Mouse (Mus musculus): ENCODE measurements at regions not wholly inside any gene's neighbourhood (a gene's known extent, or its start where the extent isn't known, plus 50 kb on each side); places are given as distances from the start of the nearest gene placed in this dataset.

GRCm38 (mm10) chr8:26805371-26805821, 171.7 kb upstream of the Zfp703 start:
- no peak for DNase-seq (ENCODE audit: low read depth, low spot score)

- DNase-seq (ENCODE audit: low read depth, low spot score) = no peak
Measured at GRCm38 (mm10) chr8:26808111-26808651, 168.9 kb upstream of the Zfp703 start.

GRCm38 (mm10) chr8:26808771-26809170, 168.4 kb upstream of the Zfp703 start:
- DNase-seq (ENCODE audit: low read depth, low spot score) = no peak

GRCm38 (mm10) chr8:26809943-26810342, 167.2 kb upstream of the Zfp703 start:
- DNase-seq (ENCODE audit: low read depth, low spot score) = no peak

- no peak for DNase-seq (ENCODE audit: low read depth, low spot score)
Measured at GRCm38 (mm10) chr8:26811533-26812236, 165.4 kb upstream of the Zfp703 start.

- DNase-seq (ENCODE audit: low read depth, low spot score) = no peak
Measured at GRCm38 (mm10) chr8:26813198-26813815, 163.8 kb upstream of the Zfp703 start.

- no peak for DNase-seq (ENCODE audit: low read depth, low spot score)
Measured at GRCm38 (mm10) chr8:26815020-26815584, 162.0 kb upstream of the Zfp703 start.

GRCm38 (mm10) chr8:26816977-26817376, 160.1 kb upstream of the Zfp703 start:
- DNase-seq (ENCODE audit: low read depth, low spot score) = no peak

GRCm38 (mm10) chr8:26824189-26824941, 152.8 kb upstream of the Zfp703 start:
- no peak for DNase-seq (ENCODE audit: low read depth, low spot score)

GRCm38 (mm10) chr8:26828311-26828909, 148.7 kb upstream of the Zfp703 start:
- no peak for DNase-seq (ENCODE audit: low read depth, low spot score)

GRCm38 (mm10) chr8:26829313-26829712, 147.8 kb upstream of the Zfp703 start:
- no peak for DNase-seq (ENCODE audit: low read depth, low spot score)

GRCm38 (mm10) chr8:26831148-26831547, 146.0 kb upstream of the Zfp703 start:
- DNase-seq (ENCODE audit: low read depth, low spot score) = no peak

GRCm38 (mm10) chr8:26831790-26832189, 145.3 kb upstream of the Zfp703 start:
- no peak for DNase-seq (ENCODE audit: low read depth, low spot score)

GRCm38 (mm10) chr8:26832546-26832945, 144.6 kb upstream of the Zfp703 start:
- DNase-seq (ENCODE audit: low read depth, low spot score) = no peak

- no peak for DNase-seq (ENCODE audit: low read depth, low spot score)
Measured at GRCm38 (mm10) chr8:26833297-26833696, 143.8 kb upstream of the Zfp703 start.

GRCm38 (mm10) chr8:26833784-26834183, 143.3 kb upstream of the Zfp703 start:
- DNase-seq (ENCODE audit: low read depth, low spot score) = no peak

GRCm38 (mm10) chr8:26834604-26835003, 142.5 kb upstream of the Zfp703 start:
- no peak for DNase-seq (ENCODE audit: low read depth, low spot score)

GRCm38 (mm10) chr8:26835076-26835475, 142.0 kb upstream of the Zfp703 start:
- DNase-seq (ENCODE audit: low read depth, low spot score) = no peak

GRCm38 (mm10) chr8:26835616-26836015, 141.5 kb upstream of the Zfp703 start:
- DNase-seq (ENCODE audit: low read depth, low spot score) = no peak

- DNase-seq (ENCODE audit: low read depth, low spot score) = no peak
Measured at GRCm38 (mm10) chr8:26836552-26836951, 140.6 kb upstream of the Zfp703 start.

- no peak for DNase-seq (ENCODE audit: low read depth, low spot score)
Measured at GRCm38 (mm10) chr8:26840286-26840685, 136.8 kb upstream of the Zfp703 start.

All from R1 (cell line).